Mouse (Mus musculus): ENCODE measurements around the gene Olfr1393. TPM values are rescaled to one million over a fixed set of nuclear protein-coding genes. Genes with fewer than 3 reads are reported as not detected.

Olfr1393 gene
- 0.17 TPM in 1 of 2 replicates, not detected in the other for polyA plus RNA-seq (2014; fragmentation: Nextera tagmentation; extraction: Ambion mirVana)

DNA sequence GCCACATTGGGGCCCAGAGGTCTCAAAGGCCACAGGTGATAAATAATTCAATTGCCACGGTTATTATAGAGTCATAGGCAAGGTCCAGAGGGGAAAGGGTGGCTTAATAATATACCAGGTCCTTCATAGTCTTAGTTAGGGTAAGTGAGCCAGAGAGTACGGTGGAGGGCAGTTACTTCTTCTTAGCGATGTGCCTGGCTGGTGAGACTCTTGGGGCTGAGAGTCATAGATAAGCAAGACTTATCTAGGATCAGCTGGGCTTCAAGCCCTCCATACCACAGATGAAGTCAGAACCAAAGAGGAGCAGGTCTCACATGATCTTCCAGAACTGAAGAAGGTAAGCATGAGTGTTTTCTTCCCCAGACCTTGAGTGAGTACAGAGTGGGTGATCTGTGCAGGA lies at the start of gene Olfr1393:
Gene Olfr1393 (plus strand): TSS at position 83 of the 400 bp plus-strand sequence.
- no peak within 1 kb of the TSS for H3K4me2 ChIP-seq (ENCODE audit: low read depth, low read length)
- DNase-seq (ENCODE audit: low spot score) (no peak), ATAC-seq (replicated peaks; ENCODE audit: insufficient number of reproducible peaks, low FRiP score, low TSS enrichment, low read depth) (no peak)
- H3K36me3 ChIP-seq (replicated peaks; ENCODE audit: control insufficient read depth, insufficient read depth, low read depth, low read length): no peaks in the 10 kb centered on the region
- WGBS: 83% methylated on average over 3 of the region's 3 CpGs
- no peak within 1 kb of the TSS for H3K9ac ChIP-seq (replicated peaks; ENCODE audit: low read length)
- no peaks in the 10 kb centered on the region for H3K4me1 ChIP-seq (ENCODE audit: control insufficient read depth, insufficient read depth, low read length)
- no peak within 1 kb of the TSS for H3K27ac ChIP-seq (replicated peaks; ENCODE audit: low read depth, low read length)
- H3K9me3 ChIP-seq (replicated peaks; ENCODE audit: control insufficient read depth, low read length): no peaks in the 10 kb centered on the region
- H3K4me3 ChIP-seq (ENCODE audit: low read depth, low read length): no peak within 1 kb of the TSS
- H3K27me3 ChIP-seq (ENCODE audit: control insufficient read depth, insufficient read depth, low read length): no peaks in the 10 kb centered on the region

DNA sequence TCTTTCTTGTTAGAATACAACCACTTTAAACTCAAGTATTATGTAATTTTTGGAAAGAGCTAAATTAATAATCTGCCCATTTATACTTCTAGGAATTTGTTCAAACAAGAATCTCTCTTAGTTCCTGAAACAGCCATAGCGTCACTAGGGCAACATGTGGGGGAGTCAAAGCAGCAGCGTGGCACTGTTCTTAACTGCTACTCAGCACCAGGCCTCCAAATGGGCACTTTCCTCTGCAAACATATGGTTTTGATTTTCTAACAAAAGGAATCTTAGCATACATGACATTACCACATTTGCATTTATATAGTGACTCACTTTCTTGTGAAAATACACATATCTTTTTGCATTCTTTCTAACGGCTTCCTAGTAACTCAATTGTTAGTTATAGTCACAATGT lies 45.3 kb upstream of the Olfr1393 start:
- no peaks in the 10 kb centered on the region for H3K36me3 ChIP-seq (replicated peaks; ENCODE audit: control insufficient read depth, insufficient read depth, low read depth, low read length)
- ATAC-seq (replicated peaks; ENCODE audit: insufficient number of reproducible peaks, low FRiP score, low TSS enrichment, low read depth): no peak
- no peaks in the 10 kb centered on the region for H3K4me1 ChIP-seq (ENCODE audit: control insufficient read depth, insufficient read depth, low read length)
- no peak overlapping the region for H3K4me3 ChIP-seq (ENCODE audit: low read depth, low read length)
- no peak overlapping the region for H3K9ac ChIP-seq (replicated peaks; ENCODE audit: low read length)
- H3K27ac ChIP-seq (replicated peaks; ENCODE audit: low read depth, low read length): no peak overlapping the region
- 71% methylated on average over 3 of the region's 3 CpGs for WGBS
- no peak for DNase-seq (ENCODE audit: low spot score)
- H3K4me2 ChIP-seq (ENCODE audit: low read depth, low read length): no peak overlapping the region
- no peaks in the 10 kb centered on the region for H3K9me3 ChIP-seq (replicated peaks; ENCODE audit: control insufficient read depth, low read length)
- H3K27me3 ChIP-seq (ENCODE audit: control insufficient read depth, insufficient read depth, low read length): no peaks in the 10 kb centered on the region

DNA sequence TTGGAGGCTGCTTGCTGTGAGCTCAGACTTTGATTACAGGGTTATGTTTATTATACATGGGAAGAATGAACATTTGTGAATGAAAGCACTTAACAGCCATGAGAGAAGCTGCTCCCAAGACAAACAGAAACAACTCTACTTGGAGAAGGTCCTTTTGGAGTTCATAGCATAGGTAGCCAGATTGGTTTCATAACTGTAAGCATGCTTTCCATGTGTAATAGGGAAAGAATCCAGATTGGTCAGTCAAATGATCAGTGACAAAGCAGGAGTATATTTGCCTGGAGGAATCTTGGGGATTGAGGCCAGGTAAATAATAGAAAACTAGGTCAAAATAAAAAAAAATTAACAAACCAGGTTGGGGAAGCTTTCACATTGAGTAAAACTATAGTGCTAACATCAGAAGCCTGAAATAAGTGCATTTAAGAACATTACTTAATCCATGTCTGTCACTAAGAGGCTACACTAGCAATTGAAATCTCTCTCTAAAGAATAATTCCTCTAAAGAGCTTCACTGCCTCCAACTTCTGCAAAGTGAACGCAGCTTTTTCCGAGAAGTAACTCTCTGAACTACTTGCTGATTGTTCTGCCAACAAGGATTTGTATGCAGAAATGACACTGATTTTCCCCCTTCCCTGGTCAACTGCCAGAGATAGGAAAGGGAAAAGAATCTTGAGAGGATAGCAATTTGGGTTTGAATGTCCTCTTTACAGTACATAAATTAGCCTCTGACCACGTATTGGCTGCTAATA lies 42.5 kb upstream of the Olfr1393 start:
- H3K4me3 ChIP-seq (ENCODE audit: low read depth, low read length): no peak overlapping the region
- H3K27ac ChIP-seq (replicated peaks; ENCODE audit: low read depth, low read length): no peak overlapping the region
- no peaks in the 10 kb centered on the region for H3K4me1 ChIP-seq (ENCODE audit: control insufficient read depth, insufficient read depth, low read length)
- no peak overlapping the region for H3K4me2 ChIP-seq (ENCODE audit: low read depth, low read length)
- ATAC-seq (replicated peaks; ENCODE audit: insufficient number of reproducible peaks, low FRiP score, low TSS enrichment, low read depth) (no peak), DNase-seq (ENCODE audit: low spot score) (no peak)
- H3K9ac ChIP-seq (replicated peaks; ENCODE audit: low read length): no peak overlapping the region
- H3K9me3 ChIP-seq (replicated peaks; ENCODE audit: control insufficient read depth, low read length): no peaks in the 10 kb centered on the region
- 64% methylated on average over 3 of the region's 3 CpGs for WGBS
- no peaks in the 10 kb centered on the region for H3K27me3 ChIP-seq (ENCODE audit: control insufficient read depth, insufficient read depth, low read length)
- no peaks in the 10 kb centered on the region for H3K36me3 ChIP-seq (replicated peaks; ENCODE audit: control insufficient read depth, insufficient read depth, low read depth, low read length)

DNA sequence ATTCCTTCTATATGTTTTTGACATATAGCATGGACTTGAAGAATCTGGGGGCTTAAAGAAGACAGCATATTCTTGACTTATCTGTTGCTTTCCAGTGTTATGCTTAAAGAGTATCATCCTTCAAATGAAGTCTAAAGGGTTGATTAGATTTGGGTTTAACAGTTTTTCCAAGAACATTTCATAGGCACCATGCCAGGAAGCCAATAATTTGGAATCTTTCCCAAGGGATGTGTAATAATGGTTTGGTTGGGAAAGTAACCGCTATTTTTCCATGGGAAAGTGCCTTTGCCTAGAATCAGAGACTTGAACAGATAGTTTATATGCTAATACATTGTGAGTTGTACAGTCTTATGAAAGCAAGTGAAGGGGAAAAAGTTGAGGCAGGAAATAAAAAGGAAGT lies 41.2 kb upstream of the Olfr1393 start:
- WGBS: 87% methylated on average over 1 of the region's 1 CpGs
- no peak for ATAC-seq (replicated peaks; ENCODE audit: insufficient number of reproducible peaks, low FRiP score, low TSS enrichment, low read depth)

DNA sequence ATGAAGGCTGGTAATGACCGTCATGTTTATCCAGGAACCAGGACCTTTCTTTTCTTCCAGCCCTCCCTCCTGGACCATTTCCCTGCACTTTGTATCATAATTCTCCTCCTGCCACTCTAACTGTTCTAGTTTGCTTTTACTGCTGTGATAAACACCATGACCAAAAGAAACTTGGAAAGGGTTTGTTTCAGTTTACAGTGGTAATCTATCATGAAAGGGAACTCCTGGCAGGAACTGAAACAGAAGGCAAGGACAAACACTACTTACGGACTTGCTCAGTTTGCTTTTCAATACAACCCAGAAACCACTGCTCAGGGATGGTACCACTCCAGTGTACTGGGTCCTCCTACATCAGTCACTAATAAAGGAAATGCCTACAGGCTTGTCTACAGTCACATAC lies 40.6 kb upstream of the Olfr1393 start:
- Histone ChIP-seq H3K9me3 (replicated peaks; ENCODE audit: control insufficient read depth, low read length) (no peaks in the 10 kb centered on the region), H3K36me3 (replicated peaks; ENCODE audit: control insufficient read depth, insufficient read depth, low read depth, low read length) (no peaks in the 10 kb centered on the region), H3K4me2 (ENCODE audit: low read depth, low read length) (no peak overlapping the region), H3K4me1 (ENCODE audit: control insufficient read depth, insufficient read depth, low read length) (no peaks in the 10 kb centered on the region), H3K27me3 (ENCODE audit: control insufficient read depth, insufficient read depth, low read length) (no peaks in the 10 kb centered on the region), H3K4me3 (ENCODE audit: low read depth, low read length) (no peak overlapping the region), H3K27ac (replicated peaks; ENCODE audit: low read depth, low read length) (no peak overlapping the region), H3K9ac (replicated peaks; ENCODE audit: low read length) (no peak overlapping the region)
- ATAC-seq (replicated peaks; ENCODE audit: insufficient number of reproducible peaks, low FRiP score, low TSS enrichment, low read depth) (no peak), DNase-seq (ENCODE audit: low spot score) (no peak)
- WGBS: 82% methylated on average over 2 of the region's 2 CpGs

More for the DNA sequence above, 41.2 kb upstream of the Olfr1393 start:
- no peak for DNase-seq (ENCODE audit: low spot score)
- Histone ChIP-seq H3K9ac (replicated peaks; ENCODE audit: low read length) (no peak overlapping the region), H3K9me3 (replicated peaks; ENCODE audit: control insufficient read depth, low read length) (no peaks in the 10 kb centered on the region), H3K27me3 (ENCODE audit: control insufficient read depth, insufficient read depth, low read length) (no peaks in the 10 kb centered on the region), H3K27ac (replicated peaks; ENCODE audit: low read depth, low read length) (no peak overlapping the region), H3K4me2 (ENCODE audit: low read depth, low read length) (no peak overlapping the region), H3K4me3 (ENCODE audit: low read depth, low read length) (no peak overlapping the region), H3K36me3 (replicated peaks; ENCODE audit: control insufficient read depth, insufficient read depth, low read depth, low read length) (no peaks in the 10 kb centered on the region), H3K4me1 (ENCODE audit: control insufficient read depth, insufficient read depth, low read length) (no peaks in the 10 kb centered on the region)

DNA sequence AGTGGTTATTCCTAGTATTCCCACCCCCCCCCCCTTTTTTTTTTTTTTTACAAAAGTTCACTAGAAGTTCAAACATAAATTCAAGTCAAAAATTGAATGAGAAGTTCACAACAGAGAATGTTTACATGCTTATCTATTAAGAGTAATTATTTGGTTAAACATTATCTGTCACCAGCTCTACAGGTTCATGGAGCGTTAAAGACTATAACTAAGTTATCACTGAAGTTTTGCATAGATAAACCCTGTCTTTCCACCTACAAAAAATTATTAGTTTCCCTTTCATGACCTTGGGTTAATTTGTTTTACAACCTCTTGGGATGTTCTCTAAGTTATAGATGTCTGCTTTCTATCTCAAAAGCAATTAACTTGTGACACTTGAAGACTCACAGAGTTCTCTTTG lies 37.8 kb upstream of the Olfr1393 start:
- Histone ChIP-seq H3K4me1 (ENCODE audit: control insufficient read depth, insufficient read depth, low read length) (no peaks in the 10 kb centered on the region), H3K9ac (replicated peaks; ENCODE audit: low read length) (no peak overlapping the region), H3K36me3 (replicated peaks; ENCODE audit: control insufficient read depth, insufficient read depth, low read depth, low read length) (no peaks in the 10 kb centered on the region), H3K9me3 (replicated peaks; ENCODE audit: control insufficient read depth, low read length) (no peaks in the 10 kb centered on the region), H3K4me3 (ENCODE audit: low read depth, low read length) (no peak overlapping the region), H3K27me3 (ENCODE audit: control insufficient read depth, insufficient read depth, low read length) (no peaks in the 10 kb centered on the region), H3K27ac (replicated peaks; ENCODE audit: low read depth, low read length) (no peak overlapping the region), H3K4me2 (ENCODE audit: low read depth, low read length) (no peak overlapping the region)
- DNase-seq (ENCODE audit: low spot score) (no peak), ATAC-seq (replicated peaks; ENCODE audit: insufficient number of reproducible peaks, low FRiP score, low TSS enrichment, low read depth) (no peak)
- WGBS: 97% methylated on average over 1 of the region's 1 CpGs

DNA sequence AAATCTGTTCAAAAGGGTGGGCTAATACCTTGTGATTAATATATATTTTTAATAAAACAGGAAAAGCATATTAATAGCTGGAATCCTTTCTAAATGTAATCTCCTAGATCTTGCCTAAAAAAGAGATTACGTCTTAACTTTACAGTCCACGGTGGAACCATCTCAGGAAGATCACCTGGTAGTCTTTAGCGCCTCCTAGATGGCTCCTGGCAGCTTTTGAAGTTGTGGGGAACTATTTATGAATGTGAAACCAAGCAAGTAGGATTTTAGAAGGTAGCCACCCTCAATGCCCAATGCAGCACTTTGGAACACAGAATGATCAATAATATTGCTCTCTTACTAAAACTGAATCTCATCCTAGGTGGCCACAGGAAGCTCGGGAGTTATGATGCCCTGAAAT lies 37.2 kb upstream of the Olfr1393 start:
- ATAC-seq (replicated peaks; ENCODE audit: insufficient number of reproducible peaks, low FRiP score, low TSS enrichment, low read depth) (no peak), DNase-seq (ENCODE audit: low spot score) (no peak)
- no peak overlapping the region for H3K4me2 ChIP-seq (ENCODE audit: low read depth, low read length)
- no peaks in the 10 kb centered on the region for H3K36me3 ChIP-seq (replicated peaks; ENCODE audit: control insufficient read depth, insufficient read depth, low read depth, low read length)
- no peak overlapping the region for H3K9ac ChIP-seq (replicated peaks; ENCODE audit: low read length)
- H3K4me3 ChIP-seq (ENCODE audit: low read depth, low read length): no peak overlapping the region
- H3K27me3 ChIP-seq (ENCODE audit: control insufficient read depth, insufficient read depth, low read length): no peaks in the 10 kb centered on the region
- 89% methylated on average over 4 of the region's 4 CpGs for WGBS
- H3K27ac ChIP-seq (replicated peaks; ENCODE audit: low read depth, low read length): no peak overlapping the region
- no peaks in the 10 kb centered on the region for H3K4me1 ChIP-seq (ENCODE audit: control insufficient read depth, insufficient read depth, low read length)
- H3K9me3 ChIP-seq (replicated peaks; ENCODE audit: control insufficient read depth, low read length): no peaks in the 10 kb centered on the region

DNA sequence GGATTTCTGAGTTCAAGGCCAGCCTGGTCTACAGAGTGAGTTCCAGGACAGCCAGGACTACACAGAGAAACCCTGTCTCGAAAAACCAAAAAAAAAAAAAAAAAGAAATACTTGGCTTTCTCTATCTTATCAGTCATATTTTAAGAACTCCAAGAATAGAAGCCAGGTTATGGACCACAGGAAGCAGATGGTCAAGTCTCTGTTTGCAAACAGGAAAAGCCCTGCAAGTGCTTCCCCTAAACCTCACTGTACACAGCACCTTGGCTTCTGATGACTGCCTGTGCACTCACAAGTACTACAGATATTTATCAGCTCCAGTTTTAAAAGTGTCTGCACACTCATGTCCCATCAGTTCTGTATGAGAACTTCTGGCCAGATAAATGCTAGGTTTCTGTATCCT lies 36.6 kb upstream of the Olfr1393 start:
- WGBS: 33% methylated on average over 1 of the region's 1 CpGs
- DNase-seq (ENCODE audit: low spot score): no peak
- H3K4me3 ChIP-seq (ENCODE audit: low read depth, low read length): no peak overlapping the region
- H3K9ac ChIP-seq (replicated peaks; ENCODE audit: low read length): no peak overlapping the region
- H3K4me2 ChIP-seq (ENCODE audit: low read depth, low read length): no peak overlapping the region
- no peaks in the 10 kb centered on the region for H3K36me3 ChIP-seq (replicated peaks; ENCODE audit: control insufficient read depth, insufficient read depth, low read depth, low read length)
- no peaks in the 10 kb centered on the region for H3K27me3 ChIP-seq (ENCODE audit: control insufficient read depth, insufficient read depth, low read length)
- no peak for ATAC-seq (replicated peaks; ENCODE audit: insufficient number of reproducible peaks, low FRiP score, low TSS enrichment, low read depth)
- H3K27ac ChIP-seq (replicated peaks; ENCODE audit: low read depth, low read length): no peak overlapping the region
- no peaks in the 10 kb centered on the region for H3K9me3 ChIP-seq (replicated peaks; ENCODE audit: control insufficient read depth, low read length)
- no peaks in the 10 kb centered on the region for H3K4me1 ChIP-seq (ENCODE audit: control insufficient read depth, insufficient read depth, low read length)

Measured in embryonic facial prominence, embryonic 11.5 days (tissue).